Mouse (Mus musculus) stomach, embryonic 14.5 days (tissue): Measurements from ENCODE around the gene Acot8. TPM values are rescaled to one million over a fixed set of nuclear protein-coding genes. Genes with fewer than 3 reads are reported as not detected.

Experiments
- ATAC-seq: fragments of 200-750 bp; cut with Nextera tagmentation; 2 replicates; pipeline ENCODE4 v1.8.0; 2017; ENCODE audit warnings: low read depth, moderate TSS enrichment; ENCODE audit not compliant: insufficient number of reproducible peaks, insufficient read depth, low FRiP score
- H3K27ac ChIP-seq: fragments of 300-500 bp; sonication (generic); 2 replicates; pipeline ENCODE4 v1.5.1; 2014; ENCODE audit warnings: mild to moderate bottlenecking, low read length, moderate library complexity, mixed read lengths
- H3K27me3 ChIP-seq: fragments of 300-500 bp; sonication (generic); 2 replicates; pipeline ENCODE4 v1.6.1; 2014; ENCODE audit warnings: low read length, control low read depth, mixed read lengths; ENCODE audit not compliant: control insufficient read depth, insufficient read depth
- H3K36me3 ChIP-seq: fragments of 300-500 bp; sonication (generic); 2 replicates; pipeline ENCODE4 v1.6.1; 2014; ENCODE audit warnings: mild to moderate bottlenecking, control low read depth, low read length, moderate library complexity, mixed read lengths; ENCODE audit not compliant: control insufficient read depth, insufficient read depth
- H3K4me1 ChIP-seq: fragments of 300-500 bp; sonication (generic); 2 replicates; pipeline ENCODE4 v1.6.1; 2014; ENCODE audit warnings: low read length, control low read depth, mixed read lengths; ENCODE audit not compliant: control insufficient read depth, insufficient read depth
- H3K4me2 ChIP-seq: fragments of 300-500 bp; sonication (generic); replicated peaks from 2 replicates; pipeline ENCODE4 v1.6.1; 2014; ENCODE audit warnings: low read depth, low read length, control low read depth
- H3K4me3 ChIP-seq: fragments of 300-500 bp; sonication (generic); 2 replicates; pipeline ENCODE4 v1.5.1; 2014; ENCODE audit warnings: low read depth, low read length, control low read depth
- H3K9ac ChIP-seq: fragments of 300-500 bp; sonication (generic); replicated peaks from 2 replicates; pipeline ENCODE4 v1.6.1; 2014; ENCODE audit warnings: low read depth, mild to moderate bottlenecking, control low read depth, low read length, moderate library complexity, mixed read lengths
- H3K9me3 ChIP-seq: fragments of 300-500 bp; sonication (generic); 2 replicates; pipeline ENCODE4 v1.6.1; 2016; ENCODE audit warnings: low read depth, low read length, control low read depth; ENCODE audit not compliant: control insufficient read depth
- WGBS: fragments of 180-500 bp; shearing (Covaris S2); extraction: QIAGEN DNeasy Blood & Tissue Kit; methylation state at CpG from one replicate; pipeline ENCODE4 v1.1.7; 2014; 5-methylcytosine and 5-hydroxymethylcytosine counted together
- polyA plus RNA-seq: library from polyadenylated mRNA; unstranded; fragments of >200 nt; fragmentation: Nextera tagmentation; extraction: Ambion mirVana; gene quantifications from 2 replicates; pipeline ENCODE4 v1.2.1, GENCODE M21; 2014

Gene Acot8
- polyA plus RNA-seq, 1 experiment from 2014 or later, result 19.2 TPM

DNA sequence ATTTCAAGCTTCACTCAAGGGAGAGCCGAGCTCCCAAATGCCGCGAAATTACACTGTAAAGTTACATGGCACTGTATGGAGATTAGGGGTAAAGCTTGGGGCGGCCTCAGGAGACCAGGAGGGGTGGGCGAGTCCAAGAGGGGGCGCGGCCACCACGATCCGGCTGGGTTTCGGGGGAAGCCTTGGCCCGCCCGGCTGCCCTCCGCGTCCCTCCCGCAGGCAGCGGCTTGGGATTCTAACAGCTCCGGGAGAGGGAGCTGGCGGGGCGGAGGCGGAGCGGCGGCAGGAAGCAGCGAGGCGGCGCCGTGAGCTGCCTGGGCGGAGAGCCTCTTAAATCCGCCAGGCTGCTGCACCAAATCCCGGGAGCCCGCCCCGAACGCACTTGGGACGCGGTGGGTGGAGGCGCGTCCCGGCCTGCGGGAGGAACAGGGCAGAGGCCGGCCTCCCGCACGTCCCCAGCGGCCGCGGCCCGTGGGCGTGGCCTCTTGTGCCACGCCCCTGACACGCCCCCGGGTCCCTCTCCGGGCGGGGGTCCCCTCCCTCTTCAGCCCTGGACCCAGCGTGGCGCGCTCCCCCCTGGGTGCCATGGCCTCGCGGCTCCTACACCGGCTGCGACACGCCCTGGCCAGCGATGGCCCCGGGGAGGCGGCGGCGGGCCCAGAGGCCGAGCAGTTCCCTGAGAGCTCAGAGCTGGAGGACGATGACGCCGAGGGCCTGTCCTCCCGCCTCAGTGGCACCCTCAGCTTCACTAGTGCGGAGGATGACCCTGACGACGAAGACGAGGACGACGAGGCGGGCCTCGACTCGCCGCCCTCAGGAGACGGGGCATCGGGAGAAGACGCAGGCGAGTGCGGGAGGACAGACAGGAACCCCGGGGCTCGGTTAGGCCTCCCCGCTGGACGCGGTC, 18.9 kb downstream of the Acot8 start, which contains the start of gene Snx21:
Gene Snx21, plus strand, starts transcription at position 343 of the 907 bp plus-strand sequence.
- peak within 1 kb of the TSS; percentile 66 for H3K4me3 ChIP-seq
- H3K9me3 ChIP-seq, result no peaks in the 10 kb centered on the region
- H3K27ac ChIP-seq, result peak within 1 kb of the TSS; percentile 86
- under 1% methylated on average over 86 of the region's 89 CpGs for WGBS
- peaks cover 8% of the 10 kb centered on the region; the same call in 1 of the 2 replicates for H3K4me1 ChIP-seq
- no peaks in the 10 kb centered on the region for H3K27me3 ChIP-seq
- peaks cover 3% of the 10 kb centered on the region; the same call in 1 of the 2 replicates for H3K36me3 ChIP-seq
- H3K9ac ChIP-seq, result peak within 1 kb of the TSS; percentile 64
- peak; percentile 92 for ATAC-seq
- peak within 1 kb of the TSS; percentile 82 for H3K4me2 ChIP-seq

DNA sequence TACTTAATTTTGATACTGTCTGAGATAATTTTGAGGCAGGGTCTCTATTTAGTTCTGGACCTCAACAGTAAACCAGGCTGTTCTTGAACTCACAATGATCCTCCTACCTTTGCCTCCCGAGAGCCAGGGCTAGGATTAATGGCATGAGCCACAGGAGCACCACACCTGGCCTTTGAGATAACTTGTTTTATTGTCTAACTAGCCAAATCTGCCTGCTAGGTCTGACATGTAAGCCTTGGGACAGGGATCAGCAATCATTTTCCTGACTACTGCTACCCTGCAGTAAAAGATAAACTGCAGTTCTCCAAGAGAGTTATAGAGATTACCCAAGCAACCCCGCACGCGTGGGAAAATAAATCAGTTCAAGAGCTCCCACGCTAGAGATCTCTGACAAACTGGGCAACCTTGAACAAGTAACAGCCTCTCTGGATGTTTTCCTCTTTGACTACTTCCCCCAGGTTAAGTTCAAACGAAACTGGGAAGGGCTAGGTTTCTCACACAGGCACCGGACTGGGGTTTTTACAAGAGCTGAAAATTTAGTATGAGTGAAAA, 19.7 kb downstream of the Acot8 start:
- Histone ChIP-seq H3K4me2 (peak overlapping the region; percentile 82), H3K27me3 (no peaks in the 10 kb centered on the region), H3K4me3 (peak overlapping the region; percentile 66), H3K27ac (peak overlapping the region; percentile 86; the same call in 1 of the 2 replicates), H3K4me1 (peaks cover 8% of the 10 kb centered on the region; the same call in 1 of the 2 replicates), H3K36me3 (peaks cover 3% of the 10 kb centered on the region; the same call in 1 of the 2 replicates), H3K9me3 (no peaks in the 10 kb centered on the region), H3K9ac (peak overlapping the region; percentile 64; the same call in 1 of the 2 replicates)
- no peak for ATAC-seq
- WGBS, result 5% methylated on average over 7 of the region's 7 CpGs

DNA sequence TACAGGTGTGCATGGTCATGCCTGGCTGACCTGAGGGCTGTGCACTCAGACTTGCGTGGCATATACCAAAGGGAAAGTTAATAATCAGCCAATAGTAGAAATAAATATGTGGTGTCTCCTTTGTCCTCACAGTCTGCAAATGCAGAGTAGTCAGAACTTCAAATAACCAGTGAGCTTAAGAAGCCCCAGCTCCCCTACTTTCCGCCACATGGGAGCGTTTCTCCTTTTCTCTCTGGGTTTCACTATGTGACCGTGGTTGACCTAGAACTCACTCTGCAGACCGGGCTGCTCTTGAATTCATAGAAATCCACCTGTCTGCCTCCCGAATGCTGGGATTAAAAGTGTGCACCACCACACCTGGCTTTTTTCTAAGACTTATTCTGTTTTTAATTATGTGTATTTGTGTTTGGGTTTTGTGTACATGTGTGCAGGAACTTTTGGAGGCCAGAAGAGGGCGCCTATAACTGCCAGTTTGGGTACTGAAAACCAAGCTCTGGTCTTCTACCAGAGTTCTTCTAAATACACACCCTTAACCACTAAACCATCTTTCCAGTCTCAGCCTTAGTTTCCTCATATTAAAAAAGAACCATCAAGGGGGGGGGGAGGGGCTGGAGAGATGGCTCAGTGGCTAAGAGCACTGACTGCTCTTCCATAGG, 20.6 kb downstream of the Acot8 start:
- 72% methylated on average over 7 of the region's 7 CpGs for WGBS
- H3K4me3 ChIP-seq, result no peak overlapping the region
- H3K27me3 ChIP-seq, result no peaks in the 10 kb centered on the region
- H3K9ac ChIP-seq, result no peak overlapping the region
- peaks cover 8% of the 10 kb centered on the region; the same call in 1 of the 2 replicates for H3K4me1 ChIP-seq
- peaks cover 3% of the 10 kb centered on the region; the same call in 1 of the 2 replicates for H3K36me3 ChIP-seq
- H3K4me2 ChIP-seq, result peak overlapping the region; percentile 82
- H3K9me3 ChIP-seq, result no peaks in the 10 kb centered on the region
- ATAC-seq, result no peak
- no peak overlapping the region for H3K27ac ChIP-seq

DNA sequence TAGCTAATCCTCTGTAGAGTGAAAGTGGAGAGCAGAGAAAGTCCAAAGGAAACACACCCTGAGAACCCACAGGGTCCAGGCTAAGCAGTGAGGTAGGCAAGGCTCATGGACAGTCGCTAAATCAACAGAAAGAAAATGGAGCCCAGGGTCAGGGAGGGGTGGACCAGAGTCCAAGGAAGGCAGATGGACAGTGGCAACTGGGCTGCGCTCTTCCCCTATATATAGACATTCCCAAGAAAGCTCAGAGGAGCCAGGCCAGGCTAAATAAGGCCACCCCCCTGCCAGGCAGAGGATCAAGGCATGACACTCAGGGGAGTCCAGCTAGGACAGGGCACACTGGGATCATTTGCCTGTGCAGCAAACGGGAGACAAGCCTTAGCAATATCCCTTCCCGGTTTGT, 22.8 kb downstream of the Acot8 start:
- H3K27ac ChIP-seq, result no peak overlapping the region
- H3K4me1 ChIP-seq, result peaks cover 4% of the 10 kb centered on the region; the same call in 1 of the 2 replicates
- no peaks in the 10 kb centered on the region for H3K27me3 ChIP-seq
- no peak overlapping the region for H3K4me3 ChIP-seq
- H3K36me3 ChIP-seq, result no peaks in the 10 kb centered on the region
- WGBS, result 74% methylated on average over 4 of the region's 4 CpGs
- H3K4me2 ChIP-seq, result no peak overlapping the region
- no peak for ATAC-seq
- no peaks in the 10 kb centered on the region for H3K9me3 ChIP-seq
- H3K9ac ChIP-seq, result no peak overlapping the region

DNA sequence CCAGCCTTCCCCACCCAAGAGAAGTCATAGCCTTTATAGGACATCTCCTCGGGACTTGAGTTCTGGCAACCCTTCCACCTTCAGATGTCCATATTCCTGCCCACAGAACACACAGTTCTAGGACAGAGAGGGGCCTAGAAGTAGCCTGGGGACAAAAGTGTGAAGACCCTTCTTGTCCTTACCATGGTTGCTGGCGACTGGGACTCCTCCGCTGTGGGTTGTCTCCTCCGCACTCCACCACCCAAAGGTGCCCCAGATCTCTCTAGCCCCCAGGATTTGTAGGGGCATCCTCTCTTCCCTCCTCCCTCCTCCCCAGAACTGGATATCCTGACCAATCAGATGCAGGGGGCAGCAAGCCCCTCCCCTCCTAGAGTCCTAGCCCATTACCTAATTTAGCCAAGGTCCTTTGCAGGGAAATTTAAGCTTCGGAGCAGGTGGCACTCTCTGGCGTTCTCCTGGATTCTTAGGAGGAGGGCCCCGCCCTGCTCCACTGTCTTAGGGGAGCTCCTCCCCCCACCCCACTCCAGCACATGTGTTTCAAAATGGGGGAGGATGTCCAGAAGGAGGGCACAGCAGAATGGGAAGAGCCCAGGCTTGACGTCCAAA, 25.1 kb downstream of the Acot8 start, which contains the start of gene Tnnc2:
Gene Tnnc2, minus strand, starts transcription at position 487 of the 606 bp plus-strand sequence.
- 0 out of 2 replicates have a peak, but pooled peaks cover 2% of the 10 kb centered on the region for H3K4me1 ChIP-seq
- no peak within 1 kb of the TSS for H3K4me2 ChIP-seq
- H3K4me3 ChIP-seq, result no peak within 1 kb of the TSS
- H3K27me3 ChIP-seq, result no peaks in the 10 kb centered on the region
- no peaks in the 10 kb centered on the region for H3K9me3 ChIP-seq
- 0 out of 2 replicates have a peak, but pooled peaks have one; percentile 23 for ATAC-seq
- no peak within 1 kb of the TSS for H3K27ac ChIP-seq
- WGBS, result 69% methylated on average over 8 of the region's 8 CpGs
- H3K9ac ChIP-seq, result no peak within 1 kb of the TSS
- H3K36me3 ChIP-seq, result no peaks in the 10 kb centered on the region

DNA sequence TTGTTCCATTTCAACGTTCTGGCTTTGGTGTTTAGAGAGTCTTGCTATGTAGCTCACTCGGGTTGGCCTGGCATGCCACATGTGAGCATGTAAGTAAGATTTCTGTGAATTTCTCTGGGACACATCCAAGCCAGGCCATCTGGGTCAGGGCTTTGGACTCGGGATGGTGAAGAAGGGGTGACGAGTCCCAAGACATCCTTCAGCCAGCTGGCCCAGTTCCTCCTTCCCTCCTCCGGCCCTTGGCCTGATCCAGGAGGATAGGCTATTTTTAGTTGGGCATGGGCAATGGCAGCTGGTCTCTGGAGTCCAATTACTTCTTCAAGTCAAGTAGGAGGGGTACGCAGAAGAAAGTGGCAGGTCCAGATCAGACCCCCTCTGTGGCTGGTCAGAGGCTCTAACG, 25.9 kb downstream of the Acot8 start:
- H3K9me3 ChIP-seq, result no peaks in the 10 kb centered on the region
- no peaks in the 10 kb centered on the region for H3K27me3 ChIP-seq
- WGBS, result 79% methylated on average over 7 of the region's 7 CpGs
- ATAC-seq, result no peak
- H3K4me3 ChIP-seq, result no peak overlapping the region
- no peak overlapping the region for H3K9ac ChIP-seq
- no peak overlapping the region for H3K4me2 ChIP-seq
- H3K4me1 ChIP-seq, result no peaks in the 10 kb centered on the region
- H3K36me3 ChIP-seq, result no peaks in the 10 kb centered on the region
- H3K27ac ChIP-seq, result no peak overlapping the region

DNA sequence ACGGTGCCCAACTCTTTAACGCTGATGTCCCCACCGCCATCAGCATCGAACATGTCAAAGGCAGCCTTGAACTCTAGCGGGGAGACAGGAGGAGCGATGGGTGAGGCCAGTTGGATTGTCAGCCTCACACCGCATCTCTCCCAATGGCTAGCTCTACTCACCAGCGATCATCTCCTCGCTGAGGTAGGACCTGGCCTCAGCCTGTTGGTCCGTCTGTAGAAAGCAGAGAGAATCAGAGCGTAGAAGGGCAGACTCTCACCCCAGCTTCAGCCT, 26.7 kb downstream of the Acot8 start:
- Histone ChIP-seq H3K36me3 (peaks cover 3% of the 10 kb centered on the region; the same call in 1 of the 2 replicates), H3K4me1 (no peaks in the 10 kb centered on the region), H3K27me3 (no peaks in the 10 kb centered on the region), H3K9ac (no peak overlapping the region), H3K9me3 (no peaks in the 10 kb centered on the region), H3K4me2 (no peak overlapping the region), H3K4me3 (no peak overlapping the region), H3K27ac (no peak overlapping the region)
- 91% methylated on average over 11 of the region's 11 CpGs for WGBS
- ATAC-seq, result no peak
